Mouse (Mus musculus) kidney, embryonic 16.5 days (tissue): ENCODE measurements at regions not wholly inside any gene's neighbourhood (a gene's known extent, or its start where the extent isn't known, plus 50 kb on each side); places are given as distances from the start of the nearest gene placed in this dataset.

Source experiments
- ATAC-seq: fragments of 200-750 bp; cut with Nextera tagmentation; 2 replicates; pipeline ENCODE4 v1.8.0; 2017; ENCODE audit warnings: moderate TSS enrichment; ENCODE audit not compliant: low FRiP score, low TSS enrichment
- H3K27ac ChIP-seq: fragments of 300-500 bp; sonication (generic); 2 replicates; pipeline ENCODE4 v1.5.1; 2014; ENCODE audit warnings: low read length
- H3K27me3 ChIP-seq: fragments of 300-500 bp; sonication (generic); 2 replicates; pipeline ENCODE4 v1.6.1; 2014; ENCODE audit warnings: low read length, control low read depth, mixed read lengths; ENCODE audit not compliant: insufficient read depth
- H3K36me3 ChIP-seq: fragments of 300-500 bp; sonication (generic); 2 replicates; pipeline ENCODE4 v1.6.1; 2014; ENCODE audit warnings: low read length, control low read depth, mixed read lengths; ENCODE audit not compliant: insufficient read depth
- H3K4me1 ChIP-seq: fragments of 300-500 bp; sonication (generic); 2 replicates; pipeline ENCODE4 v1.6.1; 2014; ENCODE audit warnings: low read length, control low read depth, mixed read lengths; ENCODE audit not compliant: insufficient read depth
- H3K4me2 ChIP-seq: fragments of 300-500 bp; sonication (generic); replicated peaks from 2 replicates; pipeline ENCODE4 v1.6.1; 2014; ENCODE audit warnings: low read depth, low read length
- H3K4me3 ChIP-seq: fragments of 300-500 bp; sonication (generic); 2 replicates; pipeline ENCODE4 v1.5.1; 2014; ENCODE audit warnings: mild to moderate bottlenecking, low read length
- H3K9ac ChIP-seq: fragments of 300-500 bp; sonication (generic); replicated peaks from 2 replicates; pipeline ENCODE4 v1.6.1; 2014; ENCODE audit warnings: low read length
- H3K9me3 ChIP-seq: fragments of 300-500 bp; sonication (generic); 2 replicates; pipeline ENCODE4 v1.6.1; 2016; ENCODE audit warnings: low read length, control low read depth
- WGBS: fragments of 180-500 bp; shearing (Covaris S2); extraction: QIAGEN DNeasy Blood & Tissue Kit; methylation state at CpG from one replicate; pipeline ENCODE4 v1.1.7; 2014; 5-methylcytosine and 5-hydroxymethylcytosine counted together

DNA sequence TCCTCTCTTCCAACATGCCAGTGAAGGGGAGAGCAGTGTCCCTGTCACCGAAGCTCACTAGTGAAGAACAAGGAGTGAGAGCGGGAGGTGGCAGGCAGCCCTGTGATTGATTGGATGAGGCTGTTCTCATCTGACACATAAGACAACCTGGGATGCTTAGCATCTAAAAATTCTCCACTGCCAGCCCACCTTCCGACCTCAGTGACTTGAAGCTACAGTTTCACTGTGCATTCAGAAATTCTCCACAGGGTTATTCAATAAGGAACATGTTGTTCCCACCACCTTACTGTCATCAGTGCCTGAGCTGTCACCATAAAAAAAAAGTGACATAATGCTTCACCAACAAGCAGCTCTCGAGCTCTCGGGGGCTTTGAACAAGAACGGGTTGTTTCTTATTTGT lies 100.0 kb downstream of the Elovl4 start:
- no peak for ATAC-seq
- no peaks in the 10 kb centered on the region for H3K9me3 ChIP-seq
- H3K27ac ChIP-seq: no peak overlapping the region
- H3K4me1 ChIP-seq: no peaks in the 10 kb centered on the region
- no peak overlapping the region for H3K4me3 ChIP-seq
- H3K4me2 ChIP-seq: no peak overlapping the region
- no peaks in the 10 kb centered on the region for H3K27me3 ChIP-seq
- H3K36me3 ChIP-seq: no peaks in the 10 kb centered on the region
- 69% methylated on average over 6 of the region's 6 CpGs for WGBS
- H3K9ac ChIP-seq: no peak overlapping the region

DNA sequence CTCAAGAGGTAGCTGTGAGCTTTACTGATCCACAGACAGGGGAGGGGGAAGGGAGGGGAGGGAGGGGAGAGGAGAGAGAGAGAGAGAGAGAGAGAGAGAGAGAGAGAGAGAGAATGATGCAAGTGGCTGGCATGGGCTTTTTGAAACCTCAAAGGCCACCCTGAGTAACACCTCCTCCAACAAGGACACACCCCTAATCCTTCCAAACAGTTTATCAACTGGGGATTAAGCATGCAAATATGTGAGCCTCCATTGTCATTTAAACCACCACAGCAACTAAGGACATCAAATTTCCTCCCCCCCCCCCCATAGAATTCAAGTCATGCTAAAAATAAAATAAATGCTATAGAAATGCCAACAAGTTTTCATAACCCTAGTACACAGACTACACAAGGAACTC lies 101.9 kb downstream of the Elovl4 start:
- Histone ChIP-seq H3K9ac (no peak overlapping the region), H3K4me2 (no peak overlapping the region)
- ATAC-seq: no peak

GRCm38 (mm10) chr9:83700916-83701315 lies 105.2 kb downstream of the Elovl4 start:
- 91% methylated on average over 7 of the region's 7 CpGs for WGBS
- Histone ChIP-seq H3K4me1 (no peaks in the 10 kb centered on the region), H3K9me3 (no peaks in the 10 kb centered on the region), H3K4me3 (no peak overlapping the region), H3K4me2 (no peak overlapping the region), H3K27ac (no peak overlapping the region), H3K36me3 (no peaks in the 10 kb centered on the region), H3K9ac (no peak overlapping the region), H3K27me3 (no peaks in the 10 kb centered on the region)
- ATAC-seq: no peak

More for the DNA sequence above, 101.9 kb downstream of the Elovl4 start:
- H3K27me3 ChIP-seq: no peaks in the 10 kb centered on the region
- no peaks in the 10 kb centered on the region for H3K9me3 ChIP-seq
- H3K27ac ChIP-seq: no peak overlapping the region
- no peak overlapping the region for H3K4me3 ChIP-seq
- no peaks in the 10 kb centered on the region for H3K36me3 ChIP-seq
- no peaks in the 10 kb centered on the region for H3K4me1 ChIP-seq

GRCm38 (mm10) chr9:83700056-83700455 lies 106.0 kb downstream of the Elovl4 start:
- Histone ChIP-seq H3K27ac (no peak overlapping the region), H3K9ac (no peak overlapping the region), H3K36me3 (no peaks in the 10 kb centered on the region), H3K4me2 (no peak overlapping the region), H3K4me3 (no peak overlapping the region), H3K9me3 (no peaks in the 10 kb centered on the region), H3K4me1 (no peaks in the 10 kb centered on the region), H3K27me3 (no peaks in the 10 kb centered on the region)
- 80% methylated on average over 7 of the region's 7 CpGs for whole genome bisulfite sequencing
- no peak for ATAC-seq

DNA sequence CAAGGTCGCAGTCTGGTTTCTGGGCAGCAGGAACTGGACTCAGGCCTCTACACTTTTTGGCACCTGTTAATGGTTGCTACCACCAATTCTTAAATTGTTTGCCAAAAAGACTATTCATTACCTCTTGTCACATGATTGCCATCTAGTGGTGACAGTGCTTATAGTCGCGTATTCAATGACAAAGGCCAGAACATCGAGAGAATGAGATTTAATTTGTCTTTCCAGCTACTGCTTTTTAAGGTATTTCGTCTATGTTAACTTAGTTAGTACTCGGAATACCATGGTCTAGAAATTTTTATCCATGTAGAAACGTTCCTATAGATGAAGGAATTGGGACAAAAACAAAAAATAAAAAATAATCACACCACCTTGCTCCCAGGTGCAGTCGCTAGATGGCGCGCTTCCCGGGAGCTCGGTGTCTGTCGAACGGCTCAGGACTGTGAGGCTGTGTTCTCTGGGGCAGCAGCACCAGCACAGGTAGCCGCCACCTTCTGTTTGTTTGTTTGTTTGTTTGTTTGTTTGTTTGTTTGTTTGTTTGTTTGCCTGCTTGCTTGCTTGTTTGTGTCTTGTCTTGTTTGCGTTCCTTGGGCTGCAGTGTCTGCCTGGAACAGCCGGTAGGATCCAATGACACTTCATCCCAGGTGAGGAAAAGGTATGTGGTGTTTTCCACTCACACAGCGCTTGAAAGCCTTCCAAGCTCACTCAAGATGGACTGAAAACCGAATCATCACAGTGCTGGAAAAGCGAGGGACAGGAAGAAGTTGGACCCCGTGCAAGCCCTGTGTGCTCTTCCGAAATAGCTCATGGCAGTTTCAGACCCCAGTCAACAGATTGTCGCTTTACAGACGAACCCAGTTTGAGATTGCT lies 114.5 kb downstream of the Elovl4 start:
- H3K9me3 ChIP-seq: no peaks in the 10 kb centered on the region
- WGBS: 21% methylated on average over 24 of the region's 24 CpGs
- H3K27ac ChIP-seq: no peak overlapping the region
- H3K27me3 ChIP-seq: 0 out of 2 replicates have a peak, but pooled peaks cover 7% of the 10 kb centered on the region
- no peak overlapping the region for H3K9ac ChIP-seq
- peak overlapping the region; percentile 51 for H3K4me2 ChIP-seq
- ATAC-seq: peak; percentile 69; the same call in 1 of the 2 replicates
- H3K4me3 ChIP-seq: peak overlapping the region; percentile 36
- no peaks in the 10 kb centered on the region for H3K36me3 ChIP-seq
- H3K4me1 ChIP-seq: peaks cover 12% of the 10 kb centered on the region
